ENCODE assay signal across 34 mouse cellular contexts in the genomic region with DNA sequence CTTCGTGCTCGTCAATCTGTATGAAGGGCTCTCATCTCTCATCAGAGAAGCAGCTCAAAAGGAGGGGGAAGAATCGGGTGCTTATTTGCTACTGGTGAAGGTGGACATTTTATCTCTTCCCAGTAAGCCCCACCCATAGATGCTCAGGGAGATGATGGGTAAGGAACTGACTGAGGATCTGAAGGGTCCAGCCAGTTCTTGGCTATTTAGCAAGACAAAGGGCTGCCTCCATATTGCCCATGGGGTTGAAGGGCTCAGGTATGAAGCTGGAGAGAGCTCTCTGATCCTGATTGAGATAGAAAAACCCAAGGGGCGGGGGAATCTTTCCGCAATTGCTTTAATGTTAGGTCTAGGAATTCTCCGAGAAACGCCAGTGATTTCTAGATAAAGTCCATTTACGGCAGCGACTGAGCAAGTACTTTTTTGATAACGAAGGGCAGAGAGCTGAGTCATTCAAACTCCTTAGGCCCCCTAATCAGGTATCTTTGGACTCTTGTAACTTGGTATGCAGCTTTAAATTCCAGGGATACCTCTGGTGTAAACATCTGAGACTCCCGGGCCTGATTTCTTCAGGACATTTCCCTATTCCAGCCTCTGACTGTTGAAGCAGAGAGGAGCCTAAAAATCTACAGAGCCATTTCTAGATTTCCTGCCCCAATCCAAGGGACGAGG. TPM values are rescaled to one million over a fixed set of nuclear protein-coding genes. Genes with fewer than 3 reads are reported as not detected.
DNase-seq lines count a peak whose midpoint lies in the region; ATAC-seq and TF ChIP-seq lines count a peak whose summit lies in the region.
"Had no signal": no experiment of that assay in that cellular context is flagged by ENCODE, and none has a peak within 500 bp of the region (broad histone marks: within the 10 kb centered on the region; RNA-seq: fewer than 3 reads in every experiment).

No protein-coding gene starts in this region.

- 32% methylated on average over 12 of the region's 12 CpGs for WGBS in heart, embryonic 11.5 days (ENCODE audit: insufficient replicate concordance)
- WGBS in lung, postnatal 0 days, result 32% methylated on average over 12 of the region's 12 CpGs
- WGBS in forebrain, embryonic 15.5 days, result 75% methylated on average over 12 of the region's 12 CpGs

- H3K27ac ChIP-seq in heart, embryonic 11.5 days (ENCODE audit: low read depth, low read length), result no peak overlapping the region
- no peak overlapping the region for H3K27ac ChIP-seq in lung, postnatal 0 days (ENCODE audit: low read length)
- no peak overlapping the region for H3K27ac ChIP-seq in forebrain, embryonic 15.5 days (replicated peaks)
- H3K27ac ChIP-seq: forebrain, embryonic 13.5 days; gastrocnemius, adult 2 months; heart, adult 2 months; hindbrain, embryonic 10.5 days; hindbrain, embryonic 15.5 days; liver, embryonic 14.5 days; lung, embryonic 15.5 days; neural tube, embryonic 15.5 days had no signal

- H3K4me2 ChIP-seq in heart, embryonic 11.5 days, result peak overlapping the region; percentile 40
- H3K4me2 ChIP-seq in lung, postnatal 0 days (replicated peaks; ENCODE audit: low read depth, low read length), result no peak overlapping the region
- H3K4me2 ChIP-seq in forebrain, embryonic 15.5 days (replicated peaks), result no peak overlapping the region
- H3K4me2 ChIP-seq: forebrain, embryonic 13.5 days; hindbrain, embryonic 15.5 days; lung, embryonic 15.5 days; neural tube, embryonic 15.5 days had no signal

- H3K27me3 ChIP-seq in heart, embryonic 11.5 days (ENCODE audit: control insufficient read depth, insufficient read depth, low read length), result no peaks in the 10 kb centered on the region
- H3K27me3 ChIP-seq in lung, postnatal 0 days (replicated peaks; ENCODE audit: insufficient read depth, low read length), result no peaks in the 10 kb centered on the region
- H3K27me3 ChIP-seq in forebrain, embryonic 15.5 days, result no peaks in the 10 kb centered on the region
- H3K27me3 ChIP-seq: CH12.LX; forebrain, embryonic 13.5 days; hindbrain, embryonic 15.5 days; lung, embryonic 15.5 days; neural tube, embryonic 15.5 days had no signal

- H3K4me1 ChIP-seq in heart, embryonic 11.5 days (ENCODE audit: control insufficient read depth, insufficient read depth, low read length), result 0 out of 2 replicates have a peak, but pooled peaks cover 2% of the 10 kb centered on the region
- no peaks in the 10 kb centered on the region for H3K4me1 ChIP-seq in lung, postnatal 0 days (ENCODE audit: insufficient read depth, low read depth, low read length)
- no peaks in the 10 kb centered on the region for H3K4me1 ChIP-seq in forebrain, embryonic 15.5 days
- H3K4me1 ChIP-seq: hindbrain, embryonic 10.5 days; hindbrain, embryonic 15.5 days; lung, embryonic 15.5 days; neural tube, embryonic 15.5 days had no signal

- no peak for ATAC-seq in heart, embryonic 11.5 days (replicated peaks; ENCODE audit: insufficient number of reproducible peaks, low FRiP score, low TSS enrichment)
- peak; percentile 48; the same call in 1 of the 2 replicates for ATAC-seq in lung, postnatal 0 days
- ATAC-seq in forebrain, embryonic 15.5 days (replicated peaks), result no peak
- ATAC-seq: forebrain, embryonic 13.5 days; inflammation-experienced regulatory T-cells, adult 6 months had no signal

- H3K9ac ChIP-seq in heart, embryonic 11.5 days (ENCODE audit: low read depth, low read length), result no peak overlapping the region
- H3K9ac ChIP-seq in lung, postnatal 0 days (replicated peaks; ENCODE audit: low read depth), result no peak overlapping the region
- H3K9ac ChIP-seq in forebrain, embryonic 15.5 days (replicated peaks), result no peak overlapping the region
- H3K9ac ChIP-seq: forebrain, embryonic 13.5 days; hindbrain, embryonic 15.5 days; liver, embryonic 14.5 days; lung, embryonic 15.5 days; neural tube, embryonic 15.5 days had no signal

- H3K9me3 ChIP-seq in heart, embryonic 11.5 days (replicated peaks; ENCODE audit: control insufficient read depth, low read length), result no peaks in the 10 kb centered on the region
- no peaks in the 10 kb centered on the region for H3K9me3 ChIP-seq in lung, postnatal 0 days (ENCODE audit: low read length)
- no peaks in the 10 kb centered on the region for H3K9me3 ChIP-seq in forebrain, embryonic 15.5 days
- H3K9me3 ChIP-seq: forebrain, embryonic 13.5 days; hindbrain, embryonic 10.5 days; hindbrain, embryonic 15.5 days; lung, embryonic 15.5 days; neural tube, embryonic 15.5 days had no signal

- no peak for TF ChIP-seq CTCF in lung, postnatal 0 days (IDR thresholded peaks at IDR 0.05)

- H3K4me3 ChIP-seq in heart, embryonic 11.5 days (ENCODE audit: low read depth, low read length), result no peak overlapping the region
- H3K4me3 ChIP-seq in lung, postnatal 0 days (ENCODE audit: low read depth, low read length), result no peak overlapping the region
- no peak overlapping the region for H3K4me3 ChIP-seq in forebrain, embryonic 15.5 days
- H3K4me3 ChIP-seq: forebrain, embryonic 13.5 days; gastrocnemius, adult 2 months; heart, adult 2 months; hindbrain, embryonic 10.5 days; hindbrain, embryonic 15.5 days; lung, embryonic 15.5 days; neural tube, embryonic 15.5 days had no signal

- TF ChIP-seq EP300 in lung, postnatal 0 days (IDR thresholded peaks at IDR 0.05), result peak; percentile 62; the same call in 1 of the 2 replicates

- H3K36me3 ChIP-seq in heart, embryonic 11.5 days (ENCODE audit: control insufficient read depth, insufficient read depth, low read length), result no peaks in the 10 kb centered on the region
- no peaks in the 10 kb centered on the region for H3K36me3 ChIP-seq in lung, postnatal 0 days (ENCODE audit: insufficient read depth, low read length)
- no peaks in the 10 kb centered on the region for H3K36me3 ChIP-seq in forebrain, embryonic 15.5 days
- H3K36me3 ChIP-seq: hindbrain, embryonic 10.5 days; hindbrain, embryonic 15.5 days; lung, embryonic 15.5 days; neural tube, embryonic 15.5 days had no signal

- DNase-seq in heart, adult 11 months, result no peak
- peak; percentile 14 for DNase-seq in lung, postnatal 0 days (ENCODE audit: low spot score)
- DNase-seq in lung, postnatal 14 days, result no peak
- peak; percentile 75 for DNase-seq in R1 (ENCODE audit: low read depth, low spot score)
- peak; percentile 55 for DNase-seq in yolk sac, embryonic 10.5 days (ENCODE audit: low spot score)
- DNase-seq in kidney, postnatal 4 days, result no peak
- DNase-seq: adrenal gland, postnatal 10 days; cerebellum, adult 8-10 months; cerebellum, postnatal 25 days; gastrocnemius, adult 2 months; gastrocnemius, postnatal 36 days; heart, adult 2 months; heart, postnatal 14 days; kidney, adult 9 months; kidney, postnatal 14 days; liver; midbrain, embryonic 14.5 days; retina, postnatal 1 day; right cerebral cortex, postnatal 14 days had no signal

RNA-seq across cellular contexts. Expression of gene 1700028P14Rik, which starts 4.8 kb away (rescaled TPM):
- not detected in 2 replicates for polyA plus RNA-seq in heart, embryonic 11.5 days (2014; fragmentation: Nextera tagmentation; extraction: Ambion mirVana)
- polyA plus RNA-seq in lung, postnatal 0 days (2015; fragmentation: Nextera tagmentation; extraction: Ambion mirVana), result 4.3 and 6.8 TPM in 2 replicates
- 1.3 TPM in 2 replicates for polyA plus RNA-seq in forebrain, embryonic 15.5 days (2015; fragmentation: Nextera tagmentation; extraction: Ambion mirVana)
- polyA plus RNA-seq: C2C12; inflammation-experienced regulatory T-cells, adult 6 months; limb, embryonic 11.5 days; liver, embryonic 14.5 days; small intestine, adult 2 months; stomach, embryonic 14.5 days; urinary bladder, adult 2 months had no signal

RNA-seq across cellular contexts. Expression of gene Ptar1, which starts 29.8 kb away (rescaled TPM):
- polyA plus RNA-seq in heart, embryonic 11.5 days (2014; fragmentation: Nextera tagmentation; extraction: Ambion mirVana), result 4.6 and 7.3 TPM in 2 replicates
- polyA plus RNA-seq in lung, postnatal 0 days (2015; fragmentation: Nextera tagmentation; extraction: Ambion mirVana), result 6.5 and 7.6 TPM in 2 replicates
- polyA plus RNA-seq in forebrain, embryonic 15.5 days (2015; fragmentation: Nextera tagmentation; extraction: Ambion mirVana), result 3.3 and 4.1 TPM in 2 replicates

Comparison
In these comparisons a context has a peak if more than half of its experiments do, and no peak if none do; other contexts are left out.
1. DNase-seq: peak in lung, postnatal 0 days (single experiment), R1 (single experiment) and yolk sac, embryonic 10.5 days (single experiment); none in heart, adult 11 months (single experiment), lung, postnatal 14 days (single experiment) and kidney, postnatal 4 days (0 of 2).